Mouse (Mus musculus) gastrocnemius, postnatal 10 days (tissue): ENCODE results near the gene Srd5a1. TPM values are rescaled to one million over a fixed set of nuclear protein-coding genes. Genes with fewer than 3 reads are reported as not detected.
"Not testable (repeated sequence)": the region's sequence is repeated elsewhere in the genome, so short reads cannot be mapped to it uniquely, and the experiment has no call there.

Source experiments
- DNase-seq: peaks from one replicate; pipeline ENCODE4 v3.0.0; 2021; ENCODE audit warnings: mixed read lengths
- long read RNA-seq, 2 experiments: library from polyadenylated mRNA; stranded (forward); transcript quantifications; one replicate each; pipeline ENCODE4 v2.0.0; 2021
- total RNA-seq, 2 experiments: library from RNA; stranded (reverse); gene quantifications; 2 replicates each; pipeline ENCODE4 v1.2.3; 2021

The Srd5a1 gene
- total RNA-seq: 1 to 10 TPM; 2.7 to 3.3 TPM
- long read RNA-seq, experiment 1, partial matches to known transcripts: 1 of 4 reads
- long read RNA-seq, experiment 1, other reads (novel, unspliced or antisense): 0 of 4 reads
- long read RNA-seq, experiment 2, partial matches to known transcripts: 0 of 3 reads
- long read RNA-seq, experiment 2, other reads (novel, unspliced or antisense): 0 of 3 reads

GRCm38 (mm10) chr13:69611398-69612174 is at the start of gene Srd5a1:
Gene Srd5a1 (minus strand): TSS chr13:69611442.
- peak; percentile 96 for DNase-seq

- DNase-seq: no peak
Observed at GRCm38 (mm10) chr13:69654508-69654907, 43.3 kb upstream of the Srd5a1 start.

DNA sequence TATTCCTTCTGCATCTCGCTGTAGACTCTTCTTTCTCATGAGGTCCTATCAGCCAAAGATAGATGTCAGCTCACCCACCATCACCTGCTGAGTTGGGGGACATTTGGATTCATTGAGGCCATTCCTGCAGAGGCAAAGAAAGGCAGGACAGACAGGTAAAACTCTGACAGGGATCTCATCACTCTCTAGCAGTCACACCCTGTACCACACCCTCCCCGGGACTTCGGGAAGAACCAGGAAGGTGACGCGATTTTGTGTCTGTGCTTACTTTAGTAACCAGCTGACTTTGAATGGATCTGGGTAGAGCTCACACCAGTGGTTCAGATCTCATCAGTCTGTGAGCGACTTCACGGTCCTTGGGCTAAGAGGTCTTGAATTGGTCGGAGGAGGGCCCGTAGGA is 35.2 kb upstream of the Srd5a1 start:
- DNase-seq: no peak

- no peak for DNase-seq
Observed at GRCm38 (mm10) chr13:69645694-69646423, 34.6 kb upstream of the Srd5a1 start.

DNA sequence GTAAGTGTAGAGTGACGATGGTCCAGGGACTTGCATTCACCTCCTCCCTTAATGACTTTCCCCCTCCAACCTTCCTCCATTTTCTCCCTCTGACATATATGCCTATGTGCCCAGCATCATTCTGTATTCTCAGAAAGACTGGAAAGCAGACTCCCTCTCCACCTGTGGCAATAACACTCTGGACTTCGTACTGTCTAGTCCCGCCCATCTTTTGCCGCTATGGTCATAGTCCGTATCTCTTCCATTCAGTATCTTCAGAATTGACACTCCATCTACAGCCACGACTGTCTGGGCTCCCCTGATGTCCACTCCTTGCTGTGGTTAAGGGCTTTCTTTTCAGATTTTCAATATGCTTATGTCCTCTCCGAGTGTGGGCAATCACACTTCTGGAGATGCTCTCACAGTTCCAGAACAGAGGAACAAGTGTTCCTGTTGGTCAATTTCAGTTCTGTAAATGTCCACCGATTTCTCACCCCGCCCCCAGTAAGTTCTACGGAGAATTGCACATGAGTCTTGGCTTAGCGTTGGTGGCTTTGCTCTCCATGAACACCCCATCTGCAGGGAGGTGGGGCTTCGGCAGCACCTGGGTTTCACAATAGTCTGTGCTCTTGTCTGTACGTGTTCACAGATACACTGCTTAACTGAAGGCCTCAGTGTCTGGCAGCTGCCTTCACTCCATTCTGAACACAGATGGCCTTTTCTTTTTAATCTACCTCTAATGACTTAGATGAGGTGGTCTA is 33.4 kb upstream of the Srd5a1 start:
- no peak for DNase-seq

- no peak for DNase-seq
Observed at GRCm38 (mm10) chr13:69643937-69644336, 32.7 kb upstream of the Srd5a1 start.

- DNase-seq: no peak
Observed at GRCm38 (mm10) chr13:69642656-69643216, 31.5 kb upstream of the Srd5a1 start.

GRCm38 (mm10) chr13:69641017-69641416 is 29.8 kb upstream of the Srd5a1 start:
- no peak for DNase-seq

DNA sequence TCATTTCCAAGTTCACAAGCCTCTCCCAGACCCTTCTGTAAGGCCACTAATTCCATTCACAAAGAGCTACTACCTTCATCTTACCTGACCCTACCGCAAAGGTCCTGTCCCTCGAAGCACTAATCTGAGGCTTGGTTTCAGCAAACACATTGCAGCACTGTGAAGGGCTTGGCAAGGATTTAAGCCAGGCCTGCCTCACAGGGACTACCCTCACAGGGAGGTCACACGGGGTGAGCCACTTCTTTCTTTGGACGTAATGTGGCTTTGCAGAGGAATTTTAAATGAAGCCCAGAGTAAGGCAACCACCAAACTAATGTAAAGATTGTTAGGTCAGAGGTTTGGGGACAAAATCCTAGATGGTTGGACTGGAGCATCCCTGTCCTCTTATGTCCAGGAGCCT is 29.3 kb upstream of the Srd5a1 start:
- DNase-seq: no peak

DNA sequence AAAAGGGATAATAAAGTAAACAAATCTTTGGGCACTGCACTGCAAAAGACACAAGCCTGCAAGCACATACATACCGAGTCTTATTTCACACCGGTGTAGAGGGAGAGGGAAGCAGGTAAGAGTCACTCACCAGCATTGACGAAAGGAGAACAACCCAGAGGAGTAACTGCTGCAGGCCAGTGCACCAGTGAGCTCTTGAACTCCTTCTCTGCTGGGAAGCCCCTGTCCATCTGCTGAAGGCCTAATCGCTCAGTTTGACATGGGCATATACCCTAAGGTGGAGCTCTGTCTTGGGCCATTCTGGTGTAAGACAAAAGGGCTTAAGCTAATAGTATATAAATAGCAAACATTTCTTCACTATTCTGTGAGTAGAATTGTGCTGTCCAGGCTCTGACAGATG is 28.9 kb upstream of the Srd5a1 start:
- DNase-seq: no peak

GRCm38 (mm10) chr13:69639251-69639650 is 28.0 kb upstream of the Srd5a1 start:
- no peak for DNase-seq

GRCm38 (mm10) chr13:69638108-69638626 is 26.9 kb upstream of the Srd5a1 start:
- DNase-seq: no peak

DNA sequence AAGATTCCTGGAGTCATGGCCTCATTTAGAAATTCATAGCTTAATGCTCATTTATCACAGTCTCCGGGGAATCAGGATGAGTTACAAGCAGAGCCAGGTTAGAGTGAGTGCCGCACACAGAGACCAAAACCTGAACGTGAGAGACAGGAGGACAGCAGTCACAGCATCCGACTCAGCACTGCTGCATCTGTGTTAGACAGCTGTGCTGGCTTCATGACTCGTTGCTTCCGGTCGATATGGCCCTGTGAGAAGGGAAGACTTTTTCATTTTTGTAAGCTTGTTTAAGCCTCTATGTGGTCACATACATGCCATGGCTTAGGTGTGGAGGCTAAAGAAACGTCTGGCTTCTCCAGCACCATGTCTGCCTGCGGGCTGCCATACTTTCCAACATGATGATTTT is 26.4 kb upstream of the Srd5a1 start:
- DNase-seq: no peak

- DNase-seq: no peak
Observed at GRCm38 (mm10) chr13:69636816-69637215, 25.6 kb upstream of the Srd5a1 start.

- DNase-seq: no peak
Observed at GRCm38 (mm10) chr13:69636375-69636774, 25.1 kb upstream of the Srd5a1 start.

- not testable (repeated sequence) for DNase-seq
Observed at GRCm38 (mm10) chr13:69635836-69636235, 24.6 kb upstream of the Srd5a1 start.

DNA sequence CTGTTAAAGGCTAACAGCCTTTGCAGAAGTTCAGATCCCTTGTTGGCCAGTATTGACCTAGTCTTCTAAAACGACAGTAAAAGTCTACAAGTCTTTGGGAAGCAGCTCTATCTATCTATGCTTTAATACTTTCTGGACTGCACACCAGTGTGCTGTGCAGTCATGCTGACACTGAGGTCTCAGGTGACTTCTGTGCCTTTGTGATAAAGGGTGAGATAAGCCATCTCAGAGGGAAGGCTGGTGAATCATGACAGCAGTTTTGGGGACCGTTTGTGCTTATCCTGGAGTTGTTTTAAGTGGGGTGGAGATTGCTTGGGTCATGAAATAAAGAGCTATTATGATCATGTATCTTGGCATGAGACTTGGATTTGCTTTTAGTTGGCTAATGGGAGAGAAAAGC is 22.7 kb upstream of the Srd5a1 start:
- DNase-seq: no peak

DNA sequence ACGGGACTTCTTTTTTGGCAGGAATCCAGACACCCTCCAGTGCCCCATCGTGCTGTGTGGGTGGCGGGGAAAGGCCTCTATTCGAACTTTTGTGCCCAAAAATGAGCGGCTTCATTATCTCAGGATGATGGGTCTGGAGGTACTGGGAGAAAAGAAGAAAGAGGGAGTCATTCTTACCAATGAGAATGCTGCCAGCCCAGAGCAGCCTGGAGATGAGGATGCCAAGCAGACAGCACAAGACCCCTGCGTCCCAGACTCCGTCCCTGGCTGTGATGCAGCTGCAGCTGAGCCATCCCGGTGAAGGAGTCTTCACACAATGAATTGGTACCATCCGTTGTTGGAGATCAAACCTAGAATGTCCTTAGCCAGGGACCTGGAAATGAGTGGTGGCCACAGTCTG is 22.3 kb upstream of the Srd5a1 start:
- no peak for DNase-seq

DNA sequence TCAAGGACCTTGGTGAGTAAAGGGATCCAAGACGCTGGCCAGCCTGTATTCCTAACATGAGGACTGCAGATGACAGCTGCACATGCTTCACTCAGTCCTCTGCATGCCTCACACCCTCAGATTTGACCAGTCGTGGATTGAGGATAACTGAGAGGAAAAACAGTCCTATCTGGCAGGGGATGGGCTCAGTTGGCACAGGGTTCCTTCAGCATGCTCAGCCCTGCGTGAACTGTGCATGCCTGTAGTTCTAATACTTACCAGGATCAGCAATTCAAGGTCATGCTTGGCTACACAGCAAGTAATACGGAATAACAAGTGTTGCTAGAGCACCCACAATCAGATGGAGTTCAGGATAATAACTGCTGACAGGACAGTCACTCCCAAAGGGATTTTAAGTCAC is 20.4 kb upstream of the Srd5a1 start:
- DNase-seq: no peak

DNA sequence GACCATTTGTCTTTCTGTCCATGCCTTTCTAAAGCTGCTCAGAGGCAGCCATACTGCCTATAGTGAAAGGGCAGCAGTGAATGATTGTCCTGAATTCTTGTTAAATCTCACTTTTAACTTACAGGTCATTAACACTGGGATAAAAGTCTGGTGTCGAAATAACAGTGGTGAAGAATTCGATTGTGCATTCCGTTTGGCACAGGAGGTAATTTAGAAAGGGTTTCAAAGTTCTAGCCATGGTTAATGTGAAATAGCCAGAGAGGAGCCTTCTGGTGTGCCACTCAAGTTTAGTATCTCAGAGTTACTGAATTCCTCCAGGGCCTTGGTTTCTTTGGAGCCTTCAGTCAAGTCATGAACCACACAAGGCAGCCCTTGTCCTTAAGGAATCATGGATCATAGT is 19.9 kb upstream of the Srd5a1 start:
- DNase-seq: no peak

GRCm38 (mm10) chr13:69630576-69630975 is 19.3 kb upstream of the Srd5a1 start:
- no peak for DNase-seq

- no peak for DNase-seq
Observed at GRCm38 (mm10) chr13:69627941-69628340, 16.7 kb upstream of the Srd5a1 start.
